Mouse (Mus musculus) megakaryocyte, embryonic 14.5 days (primary cell): ENCODE measurements around the gene Olfr194. TPM values are rescaled to one million over a fixed set of nuclear protein-coding genes. Genes with fewer than 3 reads are reported as not detected.
"Not testable (repeated sequence)": the region's sequence is repeated elsewhere in the genome, so short reads cannot be mapped to it uniquely, and the experiment has no call there.

Experiments
- H3K27me3 ChIP-seq: replicated peaks from 2 replicates; pipeline ENCODE3; 2012; ENCODE audit warnings: inconsistent platforms
- H3K36me3 ChIP-seq: replicated peaks from 2 replicates; pipeline ENCODE3; 2012; ENCODE audit warnings: low read length, inconsistent platforms, mixed read lengths
- H3K4me1 ChIP-seq: 2 replicates; pipeline ENCODE4 v1.6.1; 2012; ENCODE audit warnings: inconsistent platforms
- H3K4me3 ChIP-seq: replicated peaks from 2 replicates; pipeline ENCODE3; 2012; ENCODE audit warnings: moderate library complexity, mild to moderate bottlenecking, inconsistent platforms
- H3K9me3 ChIP-seq: 2 replicates; pipeline ENCODE4 v1.6.1; 2012; ENCODE audit warnings: inconsistent platforms
- FLI1 ChIP-seq: IDR thresholded peaks from 2 replicates; pipeline ENCODE4 v1.6.1; 2012; ENCODE audit warnings: low read length, inconsistent platforms, mixed read lengths
- GATA1 ChIP-seq: IDR thresholded peaks from 3 replicates; pipeline ENCODE4 v1.6.1; 2012; ENCODE audit warnings: mixed read lengths, low read length, inconsistent platforms, borderline replicate concordance
- polyA plus RNA-seq: library from polyadenylated mRNA; stranded (reverse); fragments of >175 nt; gene quantifications from 2 replicates; pipeline ENCODE4 v1.2.3, GENCODE M21; 2012; ENCODE audit warnings: low replicate concordance; ENCODE audit not compliant: insufficient read depth

Gene Olfr194
- polyA plus RNA-seq: not detected in 2 replicates

GRCm38 (mm10) chr16:59120969-59121368 lies at the start of gene Olfr194:
Gene Olfr194, minus strand, starts transcription at chr16:59121069.
- H3K27me3 ChIP-seq: no peaks in the 10 kb centered on the region
- TF ChIP-seq GATA1 (no peak), FLI1 (no peak)
- H3K4me1 ChIP-seq: no peaks in the 10 kb centered on the region
- H3K9me3 ChIP-seq: peaks cover 6% of the 10 kb centered on the region
- no peak within 1 kb of the TSS for H3K4me3 ChIP-seq
- H3K36me3 ChIP-seq: no peaks in the 10 kb centered on the region

GRCm38 (mm10) chr16:59170354-59170753 lies 49.5 kb upstream of the Olfr194 start, which contains the start of gene Olfr196:
Gene Olfr196, minus strand, starts transcription at chr16:59170454.
- H3K27me3 ChIP-seq: no peaks in the 10 kb centered on the region
- no peak within 1 kb of the TSS for H3K4me3 ChIP-seq
- H3K4me1 ChIP-seq: no peaks in the 10 kb centered on the region
- no peaks in the 10 kb centered on the region; the same call in 1 of the 2 replicates for H3K9me3 ChIP-seq
- no peaks in the 10 kb centered on the region for H3K36me3 ChIP-seq
- TF ChIP-seq FLI1 (no peak), GATA1 (no peak)

GRCm38 (mm10) chr16:59151996-59152395 lies 31.1 kb upstream of the Olfr194 start:
- no peaks in the 10 kb centered on the region for H3K4me1 ChIP-seq
- no peak overlapping the region for H3K4me3 ChIP-seq
- no peaks in the 10 kb centered on the region for H3K27me3 ChIP-seq
- H3K36me3 ChIP-seq: no peaks in the 10 kb centered on the region
- no peaks in the 10 kb centered on the region for H3K9me3 ChIP-seq
- TF ChIP-seq GATA1 (no peak), FLI1 (no peak)

- H3K36me3 ChIP-seq: no peaks in the 10 kb centered on the region
- H3K27me3 ChIP-seq: no peaks in the 10 kb centered on the region
- H3K4me1 ChIP-seq: no peaks in the 10 kb centered on the region
- H3K9me3 ChIP-seq: peaks cover 4% of the 10 kb centered on the region; the same call in 1 of the 2 replicates
- TF ChIP-seq FLI1 (no peak), GATA1 (no peak)
- H3K4me3 ChIP-seq: no peak within 1 kb of the TSS
Observed at GRCm38 (mm10) chr16:59146746-59147145, 25.9 kb upstream of the Olfr194 start, which contains the start of gene Olfr195. Gene Olfr195, plus strand, starts transcription at chr16:59147046.

- H3K4me1 ChIP-seq: no peaks in the 10 kb centered on the region
- no peak overlapping the region for H3K4me3 ChIP-seq
- no peaks in the 10 kb centered on the region for H3K36me3 ChIP-seq
- TF ChIP-seq GATA1: no peak
- TF ChIP-seq FLI1: no peak
- no peaks in the 10 kb centered on the region for H3K27me3 ChIP-seq
- peaks cover 4% of the 10 kb centered on the region; the same call in 1 of the 2 replicates for H3K9me3 ChIP-seq
Observed at GRCm38 (mm10) chr16:59141105-59141504, 20.2 kb upstream of the Olfr194 start.

- Histone ChIP-seq H3K4me1 (no peaks in the 10 kb centered on the region), H3K27me3 (no peaks in the 10 kb centered on the region), H3K36me3 (no peaks in the 10 kb centered on the region), H3K9me3 (peaks cover 12% of the 10 kb centered on the region), H3K4me3 (no peak overlapping the region)
- no peak for TF ChIP-seq GATA1
- no peak for TF ChIP-seq FLI1
Observed at GRCm38 (mm10) chr16:59130740-59131139, 9.9 kb upstream of the Olfr194 start.

GRCm38 (mm10) chr16:59111781-59112180 lies 9.1 kb downstream of the Olfr194 start, which contains the start of gene Olfr193:
Gene Olfr193, minus strand, starts transcription at chr16:59111881.
- no peak within 1 kb of the TSS for H3K4me3 ChIP-seq
- H3K4me1 ChIP-seq: no peaks in the 10 kb centered on the region
- H3K9me3 ChIP-seq: peaks cover 4% of the 10 kb centered on the region
- TF ChIP-seq GATA1: no peak
- TF ChIP-seq FLI1: no peak
- no peaks in the 10 kb centered on the region for H3K27me3 ChIP-seq
- H3K36me3 ChIP-seq: no peaks in the 10 kb centered on the region

- not testable (repeated sequence) for H3K36me3 ChIP-seq, H3K27me3 ChIP-seq, H3K9me3 ChIP-seq, H3K4me3 ChIP-seq, H3K4me1 ChIP-seq
Observed at GRCm38 (mm10) chr16:59108522-59108921, 12.3 kb downstream of the Olfr194 start.

GRCm38 (mm10) chr16:59105312-59105711 lies 15.6 kb downstream of the Olfr194 start:
- no peaks in the 10 kb centered on the region for H3K27me3 ChIP-seq
- TF ChIP-seq FLI1 (no peak), GATA1 (no peak)
- H3K4me1 ChIP-seq: no peaks in the 10 kb centered on the region
- no peaks in the 10 kb centered on the region for H3K9me3 ChIP-seq
- no peaks in the 10 kb centered on the region for H3K36me3 ChIP-seq
- H3K4me3 ChIP-seq: no peak overlapping the region

GRCm38 (mm10) chr16:59089722-59090121 lies 31.1 kb downstream of the Olfr194 start, which contains the start of gene Olfr191:
Gene Olfr191, minus strand, starts transcription at chr16:59089822.
- not testable (repeated sequence) for H3K9me3 ChIP-seq, H3K27me3 ChIP-seq, H3K4me3 ChIP-seq, H3K36me3 ChIP-seq, H3K4me1 ChIP-seq

- not testable (repeated sequence) for H3K36me3 ChIP-seq, H3K4me3 ChIP-seq, H3K4me1 ChIP-seq, H3K27me3 ChIP-seq, H3K9me3 ChIP-seq
Observed at GRCm38 (mm10) chr16:59081113-59081512, 39.8 kb downstream of the Olfr194 start.
